Mouse (Mus musculus): ENCODE measurements around the gene Lrmp. TPM values are rescaled to one million over a fixed set of nuclear protein-coding genes. Genes with fewer than 3 reads are reported as not detected.

Gene Lrmp
- polyA plus RNA-seq, 1 experiment from 2014 or later = 31.4 TPM

- ATAC-seq (ENCODE audit: insufficient read depth, low FRiP score) = no peak
Observed at GRCm38 (mm10) chr6:145079087-145079759, 36.2 kb upstream of the Lrmp start.

GRCm38 (mm10) chr6:145081721-145082120 is 33.7 kb upstream of the Lrmp start:
- no peaks in the 10 kb centered on the region for H3K36me3 ChIP-seq (ENCODE audit: control insufficient read depth, insufficient read depth, low read length)
- H3K4me3 ChIP-seq (replicated peaks; ENCODE audit: low read length) = no peak overlapping the region
- H3K27me3 ChIP-seq (ENCODE audit: control insufficient read depth, insufficient read depth, low read length) = no peaks in the 10 kb centered on the region
- H3K9me3 ChIP-seq (replicated peaks; ENCODE audit: control insufficient read depth, low read length) = no peaks in the 10 kb centered on the region
- no peak for ATAC-seq (ENCODE audit: insufficient read depth, low FRiP score)
- WGBS = 79% methylated on average over 4 of the region's 4 CpGs
- H3K9ac ChIP-seq (ENCODE audit: low read length) = no peak overlapping the region
- H3K4me1 ChIP-seq (ENCODE audit: control insufficient read depth, insufficient read depth, low read length) = no peaks in the 10 kb centered on the region
- no peak overlapping the region for H3K27ac ChIP-seq (ENCODE audit: low read length)
- H3K4me2 ChIP-seq (ENCODE audit: low read depth, low read length) = no peak overlapping the region

More at GRCm38 (mm10) chr6:145079087-145079759, 36.2 kb upstream of the Lrmp start:
- WGBS = 67% methylated on average over 8 of the region's 9 CpGs
- Histone ChIP-seq H3K9me3 (replicated peaks; ENCODE audit: control insufficient read depth, low read length) (no peaks in the 10 kb centered on the region), H3K27ac (ENCODE audit: low read length) (no peak overlapping the region), H3K4me1 (ENCODE audit: control insufficient read depth, insufficient read depth, low read length) (peaks cover 7% of the 10 kb centered on the region), H3K4me2 (ENCODE audit: low read depth, low read length) (no peak overlapping the region), H3K9ac (ENCODE audit: low read length) (no peak overlapping the region), H3K4me3 (replicated peaks; ENCODE audit: low read length) (no peak overlapping the region), H3K27me3 (ENCODE audit: control insufficient read depth, insufficient read depth, low read length) (peaks cover 11% of the 10 kb centered on the region), H3K36me3 (ENCODE audit: control insufficient read depth, insufficient read depth, low read length) (no peaks in the 10 kb centered on the region)

DNA sequence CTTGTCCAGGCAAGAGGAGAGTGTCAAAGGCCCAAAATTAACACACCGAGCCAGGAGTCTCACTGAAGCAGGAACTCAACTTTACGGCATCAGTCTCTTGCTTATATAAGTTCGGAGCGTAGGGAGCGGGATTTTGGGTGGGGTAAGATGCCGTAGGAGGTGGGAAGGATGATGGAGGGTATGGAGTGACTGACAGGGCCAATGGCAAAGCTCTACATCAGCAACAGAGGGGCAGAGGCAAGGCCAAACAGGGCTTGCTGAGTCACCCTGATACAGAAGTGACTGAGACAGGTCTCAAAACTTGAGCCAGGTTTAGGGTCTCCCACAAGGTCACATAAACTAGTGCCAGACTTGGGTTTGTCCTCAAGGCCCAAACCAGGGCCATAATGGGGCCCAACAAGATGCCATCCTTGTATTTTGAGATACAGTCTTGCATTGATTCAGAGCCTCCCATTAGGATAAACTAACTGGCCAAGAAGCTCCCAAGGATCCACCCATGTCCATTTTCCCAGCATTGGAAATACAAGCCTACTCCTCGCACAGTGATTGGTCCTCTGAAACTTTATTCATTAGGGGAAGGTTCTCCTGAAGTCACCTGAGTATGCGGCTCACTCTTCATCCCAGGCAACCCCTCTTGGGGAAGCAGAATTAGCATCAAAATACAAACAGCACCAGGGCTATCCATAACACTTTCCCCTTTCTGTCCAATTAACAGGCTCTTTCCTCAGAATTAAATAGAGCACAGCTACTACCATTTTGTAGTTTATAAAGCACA is 30.9 kb upstream of the Lrmp start:
- ATAC-seq (ENCODE audit: insufficient read depth, low FRiP score) = no peak
- no peak overlapping the region for H3K4me3 ChIP-seq (replicated peaks; ENCODE audit: low read length)
- H3K36me3 ChIP-seq (ENCODE audit: control insufficient read depth, insufficient read depth, low read length) = no peaks in the 10 kb centered on the region
- H3K4me1 ChIP-seq (ENCODE audit: control insufficient read depth, insufficient read depth, low read length) = no peaks in the 10 kb centered on the region
- WGBS = 89% methylated on average over 8 of the region's 8 CpGs
- H3K9ac ChIP-seq (ENCODE audit: low read length) = no peak overlapping the region
- H3K4me2 ChIP-seq (ENCODE audit: low read depth, low read length) = no peak overlapping the region
- no peak overlapping the region for H3K27ac ChIP-seq (ENCODE audit: low read length)
- H3K27me3 ChIP-seq (ENCODE audit: control insufficient read depth, insufficient read depth, low read length) = no peaks in the 10 kb centered on the region
- no peaks in the 10 kb centered on the region for H3K9me3 ChIP-seq (replicated peaks; ENCODE audit: control insufficient read depth, low read length)

GRCm38 (mm10) chr6:145088451-145089113 is 26.9 kb upstream of the Lrmp start:
- no peak for ATAC-seq (ENCODE audit: insufficient read depth, low FRiP score)
- 47% methylated on average over 4 of the region's 4 CpGs for WGBS
- H3K4me2 ChIP-seq (ENCODE audit: low read depth, low read length) = no peak overlapping the region
- no peaks in the 10 kb centered on the region for H3K36me3 ChIP-seq (ENCODE audit: control insufficient read depth, insufficient read depth, low read length)
- H3K4me1 ChIP-seq (ENCODE audit: control insufficient read depth, insufficient read depth, low read length) = no peaks in the 10 kb centered on the region
- no peak overlapping the region for H3K27ac ChIP-seq (ENCODE audit: low read length)
- H3K9me3 ChIP-seq (replicated peaks; ENCODE audit: control insufficient read depth, low read length) = no peaks in the 10 kb centered on the region
- H3K4me3 ChIP-seq (replicated peaks; ENCODE audit: low read length) = no peak overlapping the region
- H3K27me3 ChIP-seq (ENCODE audit: control insufficient read depth, insufficient read depth, low read length) = no peaks in the 10 kb centered on the region
- no peak overlapping the region for H3K9ac ChIP-seq (ENCODE audit: low read length)

GRCm38 (mm10) chr6:145089373-145089772 is 26.1 kb upstream of the Lrmp start:
- Histone ChIP-seq H3K9ac (ENCODE audit: low read length) (no peak overlapping the region), H3K4me2 (ENCODE audit: low read depth, low read length) (no peak overlapping the region), H3K36me3 (ENCODE audit: control insufficient read depth, insufficient read depth, low read length) (no peaks in the 10 kb centered on the region), H3K4me1 (ENCODE audit: control insufficient read depth, insufficient read depth, low read length) (no peaks in the 10 kb centered on the region), H3K27me3 (ENCODE audit: control insufficient read depth, insufficient read depth, low read length) (no peaks in the 10 kb centered on the region), H3K4me3 (replicated peaks; ENCODE audit: low read length) (no peak overlapping the region), H3K9me3 (replicated peaks; ENCODE audit: control insufficient read depth, low read length) (no peaks in the 10 kb centered on the region), H3K27ac (ENCODE audit: low read length) (no peak overlapping the region)
- WGBS = 68% methylated on average over 4 of the region's 4 CpGs
- no peak for ATAC-seq (ENCODE audit: insufficient read depth, low FRiP score)

- Histone ChIP-seq H3K4me3 (replicated peaks; ENCODE audit: low read length) (no peak overlapping the region), H3K27ac (ENCODE audit: low read length) (no peak overlapping the region), H3K9me3 (replicated peaks; ENCODE audit: control insufficient read depth, low read length) (no peaks in the 10 kb centered on the region), H3K4me2 (ENCODE audit: low read depth, low read length) (no peak overlapping the region), H3K27me3 (ENCODE audit: control insufficient read depth, insufficient read depth, low read length) (no peaks in the 10 kb centered on the region), H3K36me3 (ENCODE audit: control insufficient read depth, insufficient read depth, low read length) (no peaks in the 10 kb centered on the region), H3K4me1 (ENCODE audit: control insufficient read depth, insufficient read depth, low read length) (no peaks in the 10 kb centered on the region), H3K9ac (ENCODE audit: low read length) (no peak overlapping the region)
- ATAC-seq (ENCODE audit: insufficient read depth, low FRiP score) = no peak
- 77% methylated on average over 6 of the region's 6 CpGs for WGBS
Observed at GRCm38 (mm10) chr6:145090201-145090863, 25.1 kb upstream of the Lrmp start.

DNA sequence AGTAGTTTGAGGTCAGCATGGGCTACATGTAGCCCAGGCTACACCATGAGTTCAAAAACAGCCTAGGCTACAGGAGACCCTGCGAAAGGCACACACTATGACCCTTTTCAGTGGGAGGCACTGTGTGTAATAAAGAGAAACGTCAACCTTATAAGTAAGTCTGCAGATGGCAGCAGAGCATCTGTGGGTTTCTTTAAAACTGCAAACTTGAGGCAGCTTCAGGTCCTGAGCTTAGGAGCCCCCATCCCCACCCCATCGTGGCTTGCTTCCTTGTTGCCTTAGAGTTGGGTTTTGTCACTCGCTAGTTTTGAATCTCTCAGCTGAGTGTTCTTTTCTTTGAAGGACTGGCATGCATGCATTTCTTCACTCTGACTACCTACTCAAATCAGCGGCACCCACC is 24.5 kb upstream of the Lrmp start:
- no peaks in the 10 kb centered on the region for H3K36me3 ChIP-seq (ENCODE audit: control insufficient read depth, insufficient read depth, low read length)
- 61% methylated on average over 5 of the region's 5 CpGs for WGBS
- H3K4me3 ChIP-seq (replicated peaks; ENCODE audit: low read length) = no peak overlapping the region
- H3K27ac ChIP-seq (ENCODE audit: low read length) = no peak overlapping the region
- ATAC-seq (ENCODE audit: insufficient read depth, low FRiP score) = no peak
- H3K9me3 ChIP-seq (replicated peaks; ENCODE audit: control insufficient read depth, low read length) = no peaks in the 10 kb centered on the region
- no peaks in the 10 kb centered on the region for H3K4me1 ChIP-seq (ENCODE audit: control insufficient read depth, insufficient read depth, low read length)
- H3K27me3 ChIP-seq (ENCODE audit: control insufficient read depth, insufficient read depth, low read length) = no peaks in the 10 kb centered on the region
- no peak overlapping the region for H3K4me2 ChIP-seq (ENCODE audit: low read depth, low read length)
- H3K9ac ChIP-seq (ENCODE audit: low read length) = no peak overlapping the region

GRCm38 (mm10) chr6:145091998-145092397 is 23.5 kb upstream of the Lrmp start:
- no peak overlapping the region for H3K4me2 ChIP-seq (ENCODE audit: low read depth, low read length)
- WGBS = 70% methylated on average over 7 of the region's 7 CpGs
- H3K9me3 ChIP-seq (replicated peaks; ENCODE audit: control insufficient read depth, low read length) = no peaks in the 10 kb centered on the region
- H3K9ac ChIP-seq (ENCODE audit: low read length) = no peak overlapping the region
- H3K27ac ChIP-seq (ENCODE audit: low read length) = no peak overlapping the region
- H3K36me3 ChIP-seq (ENCODE audit: control insufficient read depth, insufficient read depth, low read length) = no peaks in the 10 kb centered on the region
- no peaks in the 10 kb centered on the region for H3K4me1 ChIP-seq (ENCODE audit: control insufficient read depth, insufficient read depth, low read length)
- H3K27me3 ChIP-seq (ENCODE audit: control insufficient read depth, insufficient read depth, low read length) = no peaks in the 10 kb centered on the region
- no peak overlapping the region for H3K4me3 ChIP-seq (replicated peaks; ENCODE audit: low read length)
- no peak for ATAC-seq (ENCODE audit: insufficient read depth, low FRiP score)
